Mouse (Mus musculus) limb, embryonic 14.5 days (tissue): ENCODE data around the gene Slc35c1. TPM values are rescaled to one million over a fixed set of nuclear protein-coding genes. Genes with fewer than 3 reads are reported as not detected.
"Not testable (repeated sequence)": the region's sequence is repeated elsewhere in the genome, so short reads cannot be mapped to it uniquely, and the experiment has no call there.

ENCODE experiments used
- ATAC-seq: fragments of 200-750 bp; cut with Nextera tagmentation; 2 replicates; pipeline ENCODE4 v1.8.0; 2017; ENCODE audit warnings: low read depth, moderate number of reproducible peaks, moderate TSS enrichment; ENCODE audit not compliant: low FRiP score
- DNase-seq: peaks from one replicate; pipeline ENCODE4 v3.0.0-alpha.2; 2015; ENCODE audit warnings: low spot score
- H3K27ac ChIP-seq: fragments of 300-500 bp; sonication (generic); replicated peaks from 2 replicates; pipeline ENCODE4 v1.5.1; 2014; ENCODE audit warnings: low read depth, mild to moderate bottlenecking, low read length, moderate library complexity, mixed read lengths
- H3K27me3 ChIP-seq: fragments of 300-500 bp; sonication (generic); 2 replicates; pipeline ENCODE4 v1.6.1; 2014; ENCODE audit warnings: low read length, mixed read lengths; ENCODE audit not compliant: control insufficient read depth, insufficient read depth
- H3K36me3 ChIP-seq: fragments of 300-500 bp; sonication (generic); 2 replicates; pipeline ENCODE4 v1.6.1; 2014; ENCODE audit warnings: mild to moderate bottlenecking, low read length, moderate library complexity, mixed read lengths; ENCODE audit not compliant: control insufficient read depth, insufficient read depth
- H3K4me1 ChIP-seq: fragments of 300-500 bp; sonication (generic); 2 replicates; pipeline ENCODE4 v1.6.1; 2014; ENCODE audit warnings: antibody characterized with exemption, low read length, mixed read lengths; ENCODE audit not compliant: control insufficient read depth, insufficient read depth
- H3K4me2 ChIP-seq: fragments of 300-500 bp; sonication (generic); replicated peaks from 2 replicates; pipeline ENCODE4 v1.6.1; 2014; ENCODE audit warnings: low read depth, mild to moderate bottlenecking, low read length, moderate library complexity; ENCODE audit not compliant: severe bottlenecking
- H3K4me3 ChIP-seq: fragments of 300-500 bp; sonication (generic); replicated peaks from 2 replicates; pipeline ENCODE4 v1.5.1; 2014; ENCODE audit warnings: low read length
- H3K9ac ChIP-seq: fragments of 300-500 bp; sonication (generic); 2 replicates; pipeline ENCODE4 v1.6.1; 2014; ENCODE audit warnings: mild to moderate bottlenecking, low read depth, low read length, moderate library complexity; ENCODE audit not compliant: severe bottlenecking
- H3K9me3 ChIP-seq: fragments of 300-500 bp; sonication (generic); 2 replicates; pipeline ENCODE4 v1.6.1; 2016; ENCODE audit warnings: low read length; ENCODE audit not compliant: control insufficient read depth
- POLR2A ChIP-seq: fragments of 200-500 bp; IDR thresholded peaks from 2 replicates; pipeline ENCODE4 v1.8.0; 2012; ENCODE audit warnings: inconsistent platforms, mild to moderate bottlenecking, moderate library complexity, borderline replicate concordance; ENCODE audit not compliant: insufficient read depth, insufficient read length; ENCODE audit errors: extremely low read depth
- WGBS: fragments of 180-500 bp; shearing (Covaris S2); extraction: QIAGEN DNeasy Blood & Tissue Kit; methylation state at CpG from one replicate; pipeline ENCODE4 v1.1.7; 2014; 5-methylcytosine and 5-hydroxymethylcytosine counted together
- polyA plus RNA-seq, 2 experiments: library from polyadenylated mRNA; depleted of rRNA in 1 of 2; stranded (reverse) in 1 of 2; unstranded in 1 of 2; fragments of >200 nt; fragmentation: Nextera tagmentation in 1 of 2; extraction: Ambion mirVana in 1 of 2; gene quantifications; 2 replicates each; pipeline versions ENCODE4 v1.2.1 to v1.2.3; 2012 to 2014

Gene Slc35c1
- polyA plus RNA-seq, 2 experiments = 14.3 to 16.1 TPM

DNA sequence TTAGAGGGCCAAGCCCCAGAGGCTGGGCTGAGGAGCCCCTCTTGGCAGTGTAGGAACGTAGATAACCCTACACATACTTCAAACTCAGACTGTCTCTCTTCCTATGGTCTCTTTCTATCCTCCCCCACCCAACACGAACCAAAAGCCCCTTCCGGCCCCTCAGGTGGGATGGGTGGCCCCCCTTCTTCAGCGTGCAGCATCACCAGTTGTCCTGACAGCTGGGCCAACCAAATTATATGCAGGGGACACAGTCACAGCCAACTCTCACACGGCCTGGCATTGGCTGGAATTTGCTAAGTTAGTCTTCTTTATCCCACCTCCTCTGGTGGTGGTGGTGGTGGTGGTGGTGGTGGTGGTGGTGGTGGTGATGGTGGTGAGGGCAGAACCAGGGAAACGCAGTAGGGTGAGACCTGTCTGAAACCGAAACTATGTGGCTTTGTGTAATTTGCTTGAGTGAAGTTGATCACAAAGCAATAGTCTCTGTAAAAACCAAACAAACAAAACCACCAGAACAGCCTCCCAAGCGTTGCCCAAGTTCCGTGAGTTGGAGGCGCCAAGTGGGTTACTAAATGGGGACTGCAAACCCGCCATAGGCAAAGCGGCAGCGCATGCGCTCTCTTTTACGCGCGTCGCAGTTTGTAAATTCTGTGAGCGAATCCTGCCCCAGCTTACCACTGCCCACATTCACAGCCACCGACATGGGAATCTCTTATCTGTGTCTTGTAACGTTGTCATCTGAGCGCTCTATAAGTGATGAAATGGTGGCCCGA lies 24.1 kb upstream of the Slc35c1 start:
- DNase-seq = no peak
- 0 out of 2 replicates have a peak overlapping the region, but pooled peaks have one; percentile 3 for H3K9ac ChIP-seq
- H3K27ac ChIP-seq = no peak overlapping the region
- peak overlapping the region; percentile 35 for H3K4me2 ChIP-seq
- H3K27me3 ChIP-seq = peaks cover 31% of the 10 kb centered on the region
- no peaks in the 10 kb centered on the region for H3K36me3 ChIP-seq
- ATAC-seq = no peak
- no peaks in the 10 kb centered on the region for H3K9me3 ChIP-seq
- no peaks in the 10 kb centered on the region for H3K4me1 ChIP-seq
- WGBS = 33% methylated on average over 23 of the region's 23 CpGs
- TF ChIP-seq POLR2A = no peak
- H3K4me3 ChIP-seq = 0 out of 2 replicates have a peak overlapping the region, but pooled peaks have one; percentile 6

DNA sequence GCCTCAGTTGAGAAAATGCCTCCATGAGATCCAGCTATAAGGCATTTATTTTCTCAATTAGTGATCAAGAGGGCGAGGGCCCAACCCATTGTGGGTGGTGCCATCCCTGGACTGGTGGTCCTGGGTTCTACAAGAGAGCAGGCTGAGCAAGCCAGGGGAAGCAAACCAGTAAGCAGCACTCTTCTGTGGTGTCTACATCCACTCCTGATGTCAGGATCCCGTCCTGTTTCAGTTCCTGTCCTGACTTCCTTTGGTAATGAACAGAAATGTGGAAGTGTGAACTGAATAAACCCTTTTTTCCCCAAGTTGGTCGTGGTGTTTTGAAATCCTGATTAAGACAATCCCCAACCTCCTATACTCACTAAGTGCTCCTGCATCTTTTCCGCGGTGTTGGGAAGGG lies 23.2 kb upstream of the Slc35c1 start:
- WGBS = 29% methylated on average over 5 of the region's 5 CpGs
- Histone ChIP-seq H3K27ac (no peak overlapping the region), H3K36me3 (no peaks in the 10 kb centered on the region), H3K4me2 (no peak overlapping the region), H3K9me3 (no peaks in the 10 kb centered on the region), H3K9ac (no peak overlapping the region), H3K4me3 (no peak overlapping the region), H3K4me1 (no peaks in the 10 kb centered on the region), H3K27me3 (peaks cover 31% of the 10 kb centered on the region)
- DNase-seq (no peak), ATAC-seq (no peak)
- no peak for TF ChIP-seq POLR2A

DNA sequence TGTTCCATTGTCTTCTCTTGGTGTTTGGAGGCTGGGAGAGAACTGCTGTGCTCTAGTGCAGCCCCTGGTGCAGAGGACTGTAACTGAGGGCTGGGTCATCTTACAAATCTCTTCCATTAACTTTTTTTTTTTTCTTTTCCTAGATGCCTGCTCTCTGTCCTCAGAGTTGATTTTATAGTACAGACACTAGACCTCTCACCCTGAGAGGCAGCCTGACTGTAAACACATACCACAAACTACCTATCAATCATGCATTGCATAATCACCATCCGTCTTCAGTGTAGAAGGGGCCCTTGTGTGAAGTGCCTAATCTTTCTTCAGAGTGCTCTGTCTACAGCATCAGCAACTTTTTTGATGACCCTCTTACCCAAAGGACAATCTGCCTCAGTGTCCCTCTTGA lies 22.2 kb upstream of the Slc35c1 start:
- no peak for DNase-seq
- no peaks in the 10 kb centered on the region; the same call in 1 of the 2 replicates for H3K4me1 ChIP-seq
- no peak overlapping the region for H3K4me3 ChIP-seq
- peaks cover 31% of the 10 kb centered on the region for H3K27me3 ChIP-seq
- ATAC-seq = no peak
- no peak overlapping the region for H3K9ac ChIP-seq
- H3K9me3 ChIP-seq = no peaks in the 10 kb centered on the region
- no peak for TF ChIP-seq POLR2A
- no peak overlapping the region for H3K27ac ChIP-seq
- WGBS = 38% methylated on average over 1 of the region's 1 CpGs
- H3K36me3 ChIP-seq = no peaks in the 10 kb centered on the region
- no peak overlapping the region for H3K4me2 ChIP-seq

DNA sequence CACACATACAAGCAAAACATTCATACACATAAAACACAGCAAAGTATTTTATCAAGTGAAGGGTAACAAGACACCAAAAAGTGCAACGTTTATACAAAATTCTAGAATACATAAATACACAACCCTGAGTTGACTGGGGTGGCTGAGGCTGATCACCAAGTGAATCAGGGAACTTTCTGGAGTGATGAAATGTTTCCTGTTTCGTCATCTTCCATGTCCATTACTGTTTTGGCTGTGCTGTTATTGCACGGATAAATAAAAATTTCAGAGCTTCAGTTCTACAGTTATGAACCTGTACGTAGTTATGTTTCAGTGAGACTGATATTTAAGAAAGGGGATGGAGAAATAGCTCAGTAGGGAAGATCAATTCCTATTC lies 18.0 kb upstream of the Slc35c1 start:
- TF ChIP-seq POLR2A = no peak
- Histone ChIP-seq H3K4me3 (no peak overlapping the region), H3K4me2 (no peak overlapping the region), H3K27me3 (peaks cover 6% of the 10 kb centered on the region; the same call in 1 of the 2 replicates), H3K27ac (no peak overlapping the region), H3K9me3 (no peaks in the 10 kb centered on the region), H3K4me1 (no peaks in the 10 kb centered on the region; the same call in 1 of the 2 replicates), H3K9ac (no peak overlapping the region), H3K36me3 (no peaks in the 10 kb centered on the region)
- ATAC-seq (no peak), DNase-seq (no peak)
- 90% methylated on average over 4 of the region's 4 CpGs for WGBS

DNA sequence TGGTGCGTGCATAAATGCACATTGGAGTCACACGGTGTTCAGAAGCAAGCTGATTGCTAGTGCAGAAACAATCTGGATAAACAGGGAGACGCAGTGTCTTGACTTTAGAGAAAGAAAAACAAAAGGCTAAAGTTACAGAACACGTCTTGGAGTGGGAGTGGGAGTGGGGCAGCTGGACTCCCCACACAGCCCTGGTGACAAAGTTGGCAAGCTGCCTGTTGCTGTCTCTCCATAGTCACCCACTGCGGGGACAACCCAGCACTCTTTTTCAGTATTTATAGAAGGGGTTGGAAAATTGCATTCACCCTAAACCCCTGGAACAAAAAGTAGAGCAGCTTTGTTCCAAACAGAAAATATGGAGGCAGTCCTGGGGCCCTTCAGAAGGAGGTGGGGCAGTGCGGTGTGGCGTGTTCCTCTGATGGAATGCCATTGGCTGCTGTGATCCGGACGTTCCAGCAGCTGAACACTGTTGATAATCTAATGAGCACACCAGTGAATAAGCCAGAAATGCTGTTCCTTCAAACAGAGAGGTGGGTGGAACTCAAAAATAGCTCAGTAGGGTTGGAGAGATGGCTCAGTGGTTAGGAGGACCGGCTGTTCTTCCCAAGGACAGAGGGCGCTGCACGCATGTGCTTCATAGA lies 17.5 kb upstream of the Slc35c1 start:
- H3K27ac ChIP-seq = 0 out of 2 replicates have a peak overlapping the region, but pooled peaks have one; percentile 2
- H3K4me2 ChIP-seq = no peak overlapping the region
- H3K9ac ChIP-seq = no peak overlapping the region
- ATAC-seq = peak; percentile 53; the same call in 1 of the 2 replicates
- DNase-seq = no peak
- no peaks in the 10 kb centered on the region for H3K9me3 ChIP-seq
- H3K36me3 ChIP-seq = no peaks in the 10 kb centered on the region
- H3K27me3 ChIP-seq = 0 out of 2 replicates have a peak, but pooled peaks cover 1% of the 10 kb centered on the region
- 74% methylated on average over 12 of the region's 12 CpGs for WGBS
- TF ChIP-seq POLR2A = no peak
- no peaks in the 10 kb centered on the region; the same call in 1 of the 2 replicates for H3K4me1 ChIP-seq
- no peak overlapping the region for H3K4me3 ChIP-seq

DNA sequence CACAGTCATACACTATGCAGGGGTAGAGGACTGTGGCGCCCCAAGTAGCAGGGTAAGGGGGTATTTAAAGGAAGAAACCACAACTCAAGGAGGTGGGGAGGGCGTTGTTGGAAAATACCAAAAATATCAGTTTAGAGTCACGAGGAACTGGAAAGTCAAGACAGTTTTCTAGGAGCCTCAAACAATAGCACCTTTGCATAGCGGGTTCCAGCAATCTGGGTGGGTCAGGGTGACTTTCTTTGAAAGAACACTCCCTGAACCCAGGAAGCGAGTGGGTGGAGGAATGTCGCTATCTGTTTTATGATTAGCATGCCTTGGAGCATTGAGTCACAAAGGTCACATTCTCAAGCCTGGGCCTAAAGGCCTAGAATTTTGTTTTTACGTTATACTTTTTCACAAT lies 16.2 kb upstream of the Slc35c1 start:
- not testable (repeated sequence) for H3K9me3 ChIP-seq, H3K4me2 ChIP-seq, H3K36me3 ChIP-seq, H3K27me3 ChIP-seq, ATAC-seq, H3K9ac ChIP-seq, H3K4me3 ChIP-seq, H3K27ac ChIP-seq, DNase-seq, H3K4me1 ChIP-seq
- 86% methylated on average over 7 of the region's 7 CpGs for WGBS
